Mouse (Mus musculus): ENCODE data around the gene Snap25. TPM values are rescaled to one million over a fixed set of nuclear protein-coding genes. Genes with fewer than 3 reads are reported as not detected.

Snap25 gene
- polyA plus RNA-seq, 1 experiment from 2014 or later = 39.4 TPM

DNA sequence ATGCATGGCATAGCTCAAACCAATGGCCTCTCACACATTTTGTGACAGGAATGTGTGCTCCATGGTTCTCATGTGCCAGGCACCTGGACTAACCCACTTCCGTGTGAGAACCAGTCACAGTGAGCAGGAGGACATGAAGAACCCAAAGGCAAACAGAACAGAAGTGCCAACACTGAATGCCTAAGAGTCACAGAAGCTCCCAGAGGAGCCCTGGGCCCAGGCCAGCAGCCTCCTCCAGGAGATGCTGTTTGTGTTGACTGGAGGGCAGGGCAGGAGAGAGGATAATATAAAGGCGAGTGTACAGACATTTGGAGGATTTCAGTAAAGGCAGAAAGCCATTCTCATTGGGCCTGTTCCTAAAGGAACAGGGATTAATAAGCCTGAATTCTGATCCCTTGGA lies 25.0 kb downstream of the Snap25 start:
- Histone ChIP-seq H3K4me3 (no peak overlapping the region), H3K4me1 (replicated peaks) (no peaks in the 10 kb centered on the region), H3K36me3 (no peaks in the 10 kb centered on the region), H3K27ac (no peak overlapping the region), H3K27me3 (ENCODE audit: insufficient read depth, poor library complexity, severe bottlenecking) (no peaks in the 10 kb centered on the region), H3K9me3 (peaks cover 9% of the 10 kb centered on the region; the same call in 1 of the 2 replicates)
- DNase-seq (ENCODE audit: low spot score) = no peak
- 89% methylated on average over 2 of the region's 2 CpGs for WGBS

DNA sequence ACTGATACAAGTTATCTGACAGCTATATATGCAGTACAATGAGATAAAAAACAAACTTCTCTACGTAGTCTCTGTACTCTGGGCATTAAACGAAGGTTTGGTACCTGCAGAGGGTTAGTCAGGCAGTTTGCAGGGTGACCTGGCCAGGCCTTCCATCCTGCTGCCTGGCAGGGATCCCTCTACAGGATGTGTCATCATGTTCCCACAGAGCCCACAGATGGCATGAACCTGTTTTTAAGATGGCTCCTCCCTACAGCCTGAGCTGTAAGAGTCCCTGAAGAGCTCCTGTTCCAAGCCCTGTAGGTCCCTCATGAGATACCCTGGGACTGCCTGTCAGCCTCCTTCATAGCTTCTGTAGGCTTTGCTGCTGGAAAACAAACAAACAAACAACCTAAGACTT lies 29.0 kb downstream of the Snap25 start:
- Histone ChIP-seq H3K27me3 (ENCODE audit: insufficient read depth, poor library complexity, severe bottlenecking) (no peaks in the 10 kb centered on the region), H3K27ac (no peak overlapping the region), H3K9me3 (peaks cover 9% of the 10 kb centered on the region; the same call in 1 of the 2 replicates), H3K36me3 (no peaks in the 10 kb centered on the region), H3K4me1 (replicated peaks) (peaks cover 6% of the 10 kb centered on the region; the same call in 1 of the 2 replicates), H3K4me3 (no peak overlapping the region)
- no peak for DNase-seq (ENCODE audit: low spot score)
- 75% methylated on average over 2 of the region's 2 CpGs for WGBS

DNA sequence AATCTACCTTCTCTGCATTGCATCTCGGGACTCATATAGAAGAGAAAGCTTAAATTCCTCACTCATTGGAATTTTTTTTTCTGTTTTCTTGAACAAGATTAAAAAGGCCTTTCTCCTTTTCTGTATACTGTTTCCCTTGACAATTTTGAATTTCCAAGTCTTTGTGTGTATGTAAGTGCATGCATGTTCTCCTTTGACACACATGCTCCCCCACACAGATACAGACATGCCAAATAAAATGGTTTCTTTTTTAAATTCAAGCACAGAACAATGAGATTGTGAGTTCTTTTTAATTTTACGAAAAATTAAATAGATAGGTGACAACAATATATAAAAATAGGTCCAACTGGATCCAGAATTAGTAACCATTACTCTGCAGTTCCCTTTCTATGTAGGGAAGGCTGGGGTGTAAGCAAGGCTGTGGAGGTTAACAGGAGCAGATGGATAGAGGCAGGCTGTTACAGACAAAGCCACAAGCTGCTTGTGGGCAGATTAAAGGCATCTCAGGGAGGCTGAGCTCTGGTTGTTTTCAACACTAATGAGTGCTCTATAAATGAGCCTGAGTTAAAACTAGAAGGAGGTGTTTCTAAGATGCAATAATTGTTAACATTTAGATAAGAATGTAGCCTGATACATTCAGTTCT lies 31.6 kb downstream of the Snap25 start:
- H3K27me3 ChIP-seq (ENCODE audit: insufficient read depth, poor library complexity, severe bottlenecking) = no peaks in the 10 kb centered on the region
- DNase-seq (ENCODE audit: low spot score) = no peak
- 84% methylated on average over 2 of the region's 2 CpGs for WGBS
- no peak overlapping the region for H3K4me3 ChIP-seq
- H3K9me3 ChIP-seq = peaks cover 6% of the 10 kb centered on the region; the same call in 1 of the 2 replicates
- H3K36me3 ChIP-seq = no peaks in the 10 kb centered on the region
- H3K4me1 ChIP-seq (replicated peaks) = peaks cover 15% of the 10 kb centered on the region
- peak overlapping the region; percentile 41; the same call in 1 of the 2 replicates for H3K27ac ChIP-seq

DNA sequence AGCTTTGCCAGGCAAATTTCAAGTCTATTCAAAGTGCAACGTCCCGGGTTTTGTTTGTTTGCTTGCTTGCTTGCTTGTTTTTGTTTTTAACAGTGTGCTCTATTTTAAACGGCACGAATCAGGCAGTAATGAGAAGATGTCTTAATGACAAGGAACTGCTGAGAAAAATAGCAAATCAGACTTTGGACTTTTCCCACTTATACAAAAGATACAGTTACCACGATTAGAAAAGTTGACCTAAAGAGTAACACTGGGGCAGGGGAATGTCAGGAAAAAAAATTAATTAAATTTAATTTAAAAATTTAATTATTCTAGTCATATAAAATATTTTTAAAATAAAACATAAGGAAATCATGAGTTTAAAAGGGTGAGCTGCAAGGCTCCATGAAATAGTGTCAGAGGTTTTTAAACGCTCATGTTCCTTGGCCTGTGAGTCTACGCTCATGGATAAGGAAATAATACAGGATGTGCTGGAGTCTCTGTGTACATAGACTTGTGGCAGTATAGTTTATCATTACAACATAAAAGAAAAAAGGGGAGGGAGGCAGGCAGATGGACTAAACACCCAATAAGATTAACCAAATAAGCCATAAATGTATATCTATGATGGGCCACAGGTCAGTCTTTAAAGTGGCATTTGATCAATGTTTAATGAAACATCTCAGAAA lies 32.2 kb downstream of the Snap25 start:
- Histone ChIP-seq H3K27ac (peak overlapping the region; percentile 26; the same call in 1 of the 2 replicates), H3K36me3 (no peaks in the 10 kb centered on the region), H3K4me3 (no peak overlapping the region), H3K4me1 (replicated peaks) (peaks cover 16% of the 10 kb centered on the region), H3K9me3 (no peaks in the 10 kb centered on the region), H3K27me3 (ENCODE audit: insufficient read depth, poor library complexity, severe bottlenecking) (no peaks in the 10 kb centered on the region)
- no peak for DNase-seq (ENCODE audit: low spot score)
- 75% methylated on average over 7 of the region's 7 CpGs for WGBS

DNA sequence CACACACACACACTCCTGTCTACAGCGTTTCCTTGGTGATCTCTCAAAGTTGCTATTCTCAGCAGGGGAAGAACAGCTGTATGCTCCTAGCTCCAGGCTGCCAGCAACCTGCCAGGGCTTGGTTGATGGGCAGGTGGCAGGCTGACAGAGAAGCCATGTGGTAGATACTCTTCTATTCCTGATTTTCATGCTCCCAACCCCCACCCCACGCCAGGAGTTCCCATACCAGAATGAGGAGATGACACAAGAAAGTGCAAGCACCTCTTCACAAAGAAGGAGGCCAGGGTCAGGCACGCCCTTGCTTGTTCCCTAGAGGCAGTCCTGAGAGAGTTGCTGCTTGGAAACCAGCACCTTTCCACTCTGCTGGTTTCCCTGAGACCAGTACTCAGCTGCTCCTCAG lies 40.4 kb downstream of the Snap25 start:
- no peaks in the 10 kb centered on the region for H3K36me3 ChIP-seq
- no peak overlapping the region for H3K4me3 ChIP-seq
- peak; percentile 42 for DNase-seq (ENCODE audit: low spot score)
- WGBS = 18% methylated on average over 3 of the region's 3 CpGs
- no peaks in the 10 kb centered on the region for H3K9me3 ChIP-seq
- H3K27me3 ChIP-seq (ENCODE audit: insufficient read depth, poor library complexity, severe bottlenecking) = no peaks in the 10 kb centered on the region
- H3K4me1 ChIP-seq (replicated peaks) = peaks cover 25% of the 10 kb centered on the region
- H3K27ac ChIP-seq = no peak overlapping the region; the same call in 1 of the 2 replicates

DNA sequence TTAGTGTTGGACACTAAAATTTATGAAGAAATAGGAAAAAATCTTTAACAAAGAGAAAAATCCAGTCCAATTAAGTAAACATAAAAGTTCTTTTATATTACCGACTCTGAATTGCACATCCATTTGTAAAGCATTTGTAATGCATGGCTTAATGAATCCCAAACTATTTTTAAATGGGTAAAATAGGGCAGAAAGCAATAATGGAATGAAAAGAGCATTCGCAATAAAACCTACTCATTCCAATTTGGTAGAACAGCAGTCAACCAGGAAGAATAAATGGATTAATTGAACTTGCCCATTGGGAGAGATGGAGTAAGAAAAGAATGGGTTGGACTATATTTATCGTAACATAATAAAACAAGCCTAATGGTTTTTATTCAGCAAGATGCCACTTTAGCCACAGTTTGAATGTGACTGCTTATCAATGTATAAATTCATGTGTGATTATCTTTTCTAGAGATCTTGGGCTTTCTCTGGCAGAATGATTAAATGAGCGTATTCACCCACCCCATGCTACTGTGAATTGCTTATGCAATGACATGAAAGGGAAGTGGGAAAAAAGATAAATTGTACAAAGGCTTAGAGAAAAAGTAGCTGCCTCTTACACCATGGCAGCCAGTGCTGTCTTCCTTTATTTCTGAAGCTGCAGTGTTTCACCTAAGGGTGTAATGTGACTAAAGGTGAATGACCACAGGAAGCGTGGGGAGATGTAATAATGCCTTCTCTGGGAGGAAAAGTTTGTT lies 45.7 kb downstream of the Snap25 start:
- no peaks in the 10 kb centered on the region for H3K36me3 ChIP-seq
- H3K4me1 ChIP-seq (replicated peaks) = peaks cover 5% of the 10 kb centered on the region; the same call in 1 of the 2 replicates
- H3K4me3 ChIP-seq = no peak overlapping the region
- H3K27me3 ChIP-seq (ENCODE audit: insufficient read depth, poor library complexity, severe bottlenecking) = no peaks in the 10 kb centered on the region
- H3K27ac ChIP-seq = no peak overlapping the region
- H3K9me3 ChIP-seq = no peaks in the 10 kb centered on the region
- WGBS = 87% methylated on average over 5 of the region's 5 CpGs
- no peak for DNase-seq (ENCODE audit: low spot score)

DNA sequence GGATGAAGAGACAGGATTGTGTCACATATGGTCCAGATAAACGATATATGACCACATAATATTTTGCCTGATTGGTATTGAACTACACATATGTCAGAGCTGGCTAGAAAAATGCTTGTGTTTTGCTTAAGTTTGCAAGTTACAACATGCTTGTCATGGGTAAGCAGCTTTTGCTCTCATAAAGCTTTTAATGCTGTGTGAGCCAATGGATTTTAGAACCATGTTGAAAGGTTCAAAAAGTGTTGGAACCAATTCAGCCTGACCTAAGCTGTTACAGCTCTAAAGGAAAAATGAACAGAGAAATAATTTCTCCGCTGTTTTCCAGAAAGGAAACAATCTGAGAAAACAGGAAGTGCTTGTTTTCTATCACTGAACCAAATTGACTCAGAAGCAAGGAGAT lies 64.9 kb downstream of the Snap25 start:
- Histone ChIP-seq H3K36me3 (no peaks in the 10 kb centered on the region; the same call in 1 of the 2 replicates), H3K27me3 (ENCODE audit: insufficient read depth, poor library complexity, severe bottlenecking) (no peaks in the 10 kb centered on the region), H3K27ac (no peak overlapping the region)

DNA sequence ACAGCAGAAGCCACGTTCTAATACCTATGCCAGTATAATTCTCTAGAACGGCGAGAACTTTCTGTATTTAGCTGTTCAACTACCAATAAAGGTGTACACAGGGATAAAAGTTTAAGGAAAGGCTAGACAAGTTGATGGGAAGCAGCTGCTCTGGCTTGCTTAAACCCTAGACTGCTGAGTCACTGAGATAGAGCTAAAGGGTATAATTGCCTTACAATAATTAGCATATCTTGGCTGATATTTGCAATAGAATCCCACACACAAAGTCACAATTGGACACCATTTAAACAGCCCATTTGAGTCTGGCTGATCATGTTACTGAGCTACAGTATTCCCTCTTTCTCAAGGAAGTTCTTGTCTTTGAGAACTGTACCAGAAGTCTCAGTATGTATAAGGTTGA lies 65.4 kb downstream of the Snap25 start:
- H3K4me1 ChIP-seq (replicated peaks) = no peaks in the 10 kb centered on the region; the same call in 1 of the 2 replicates
- no peaks in the 10 kb centered on the region for H3K9me3 ChIP-seq
- no peak overlapping the region for H3K27ac ChIP-seq
- no peaks in the 10 kb centered on the region; the same call in 1 of the 2 replicates for H3K36me3 ChIP-seq
- no peak overlapping the region for H3K4me3 ChIP-seq
- no peaks in the 10 kb centered on the region for H3K27me3 ChIP-seq (ENCODE audit: insufficient read depth, poor library complexity, severe bottlenecking)
- WGBS = 95% methylated on average over 3 of the region's 3 CpGs
- no peak for DNase-seq (ENCODE audit: low spot score)

More for the DNA sequence above, 64.9 kb downstream of the Snap25 start:
- no peak for DNase-seq (ENCODE audit: low spot score)
- Histone ChIP-seq H3K4me1 (replicated peaks) (no peaks in the 10 kb centered on the region; the same call in 1 of the 2 replicates), H3K4me3 (no peak overlapping the region), H3K9me3 (no peaks in the 10 kb centered on the region)
- 86% methylated on average over 2 of the region's 2 CpGs for WGBS

DNA sequence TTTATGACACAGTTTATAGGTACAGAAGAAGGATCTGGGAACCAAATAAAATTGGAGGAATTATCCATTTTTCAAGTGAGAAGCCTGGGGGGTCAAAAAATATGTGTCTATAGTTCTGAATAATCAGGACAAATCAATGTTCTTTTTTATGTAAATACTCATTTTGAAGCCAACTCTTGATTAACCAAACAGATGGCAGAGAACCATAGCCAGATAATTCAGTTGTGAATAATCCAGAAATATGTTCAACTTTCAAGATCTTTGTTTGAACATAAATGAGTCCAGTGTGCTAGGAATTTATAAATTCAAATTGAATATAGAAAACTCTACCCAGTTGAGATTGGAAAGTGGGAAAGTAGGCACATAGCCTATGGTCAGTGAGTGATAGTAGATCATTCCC lies 67.0 kb downstream of the Snap25 start:
- DNase-seq (ENCODE audit: low spot score) = no peak

DNA sequence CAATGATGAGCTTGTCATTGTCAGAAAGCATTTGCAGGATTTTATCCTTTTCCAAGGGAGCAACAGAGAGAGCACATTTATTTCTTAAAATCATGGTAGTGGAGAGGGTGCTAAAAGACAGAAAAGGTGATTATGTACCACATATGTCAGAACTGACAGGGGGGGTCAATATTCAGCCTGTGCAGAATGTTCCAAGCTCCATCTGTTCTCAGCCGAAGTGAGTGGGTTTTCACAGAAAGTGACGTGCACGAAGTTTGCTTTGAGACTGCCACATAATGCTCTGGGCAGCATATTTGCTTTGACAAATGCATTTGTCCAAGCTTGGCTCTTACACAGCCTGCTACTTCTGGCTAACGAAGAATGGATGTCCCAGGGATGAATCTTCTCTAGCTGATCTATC lies 71.1 kb downstream of the Snap25 start:
- 86% methylated on average over 4 of the region's 4 CpGs for WGBS
- H3K27ac ChIP-seq = no peak overlapping the region
- no peak for DNase-seq (ENCODE audit: low spot score)
- H3K4me1 ChIP-seq (replicated peaks) = no peaks in the 10 kb centered on the region; the same call in 1 of the 2 replicates
- H3K4me3 ChIP-seq = no peak overlapping the region
- no peaks in the 10 kb centered on the region for H3K9me3 ChIP-seq
- H3K36me3 ChIP-seq = no peaks in the 10 kb centered on the region; the same call in 1 of the 2 replicates
- H3K27me3 ChIP-seq (ENCODE audit: insufficient read depth, poor library complexity, severe bottlenecking) = no peaks in the 10 kb centered on the region

More for the DNA sequence above, 67.0 kb downstream of the Snap25 start:
- Histone ChIP-seq H3K27me3 (ENCODE audit: insufficient read depth, poor library complexity, severe bottlenecking) (no peaks in the 10 kb centered on the region), H3K27ac (no peak overlapping the region), H3K36me3 (no peaks in the 10 kb centered on the region; the same call in 1 of the 2 replicates), H3K9me3 (no peaks in the 10 kb centered on the region), H3K4me1 (replicated peaks) (no peaks in the 10 kb centered on the region; the same call in 1 of the 2 replicates), H3K4me3 (no peak overlapping the region)

DNA sequence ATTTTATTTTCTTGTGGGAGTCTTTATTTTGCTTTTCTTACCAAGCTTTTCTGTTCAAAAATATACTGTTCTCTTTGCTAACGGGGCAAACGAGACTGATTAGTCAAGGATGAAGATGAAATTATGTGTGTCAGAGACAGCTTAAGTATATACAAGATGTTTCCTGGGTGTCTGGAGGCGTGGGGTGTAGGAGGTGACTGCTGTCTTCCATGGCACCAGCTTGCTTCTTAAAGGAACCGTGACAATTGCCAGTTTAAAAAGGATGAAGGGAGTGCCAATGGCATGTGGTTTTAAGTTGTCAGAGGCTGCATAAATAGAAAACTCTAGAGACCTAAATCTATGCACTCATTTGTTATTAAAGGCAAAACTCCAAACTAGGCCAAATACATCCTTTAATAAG lies 75.1 kb downstream of the Snap25 start:
- DNase-seq (ENCODE audit: low spot score) = no peak
- WGBS = 68% methylated on average over 4 of the region's 4 CpGs
- H3K4me3 ChIP-seq = no peak overlapping the region

DNA sequence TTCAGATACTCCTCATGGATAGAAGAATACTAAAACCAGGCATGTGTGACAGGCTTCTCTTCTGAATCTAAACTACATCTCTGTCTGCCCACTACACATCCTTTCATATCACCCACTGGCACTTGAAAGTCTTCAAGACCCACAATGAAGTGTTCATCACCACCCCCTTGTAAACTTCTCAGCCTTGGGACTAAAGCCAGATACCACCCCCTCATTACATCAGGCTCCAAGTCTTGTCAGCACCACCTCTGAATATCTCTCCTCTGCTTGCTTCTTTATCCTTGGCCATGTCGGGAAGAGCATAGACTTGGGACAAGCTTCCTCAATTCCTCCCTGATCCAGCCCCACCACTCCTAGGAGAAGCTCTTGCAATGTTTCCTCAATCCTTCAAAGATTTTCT lies 83.3 kb downstream of the Snap25 start:
- WGBS = 91% methylated on average over 1 of the region's 1 CpGs
- no peak for DNase-seq (ENCODE audit: low spot score)
- no peaks in the 10 kb centered on the region for H3K36me3 ChIP-seq
- H3K27me3 ChIP-seq (ENCODE audit: insufficient read depth, poor library complexity, severe bottlenecking) = no peaks in the 10 kb centered on the region
- no peaks in the 10 kb centered on the region for H3K9me3 ChIP-seq
- H3K4me3 ChIP-seq = no peak overlapping the region
- H3K27ac ChIP-seq = no peak overlapping the region
- H3K4me1 ChIP-seq (replicated peaks) = no peaks in the 10 kb centered on the region

More for the DNA sequence above, 75.1 kb downstream of the Snap25 start:
- no peaks in the 10 kb centered on the region for H3K9me3 ChIP-seq
- H3K27ac ChIP-seq = no peak overlapping the region
- no peaks in the 10 kb centered on the region for H3K4me1 ChIP-seq (replicated peaks)
- no peaks in the 10 kb centered on the region for H3K27me3 ChIP-seq (ENCODE audit: insufficient read depth, poor library complexity, severe bottlenecking)
- no peaks in the 10 kb centered on the region for H3K36me3 ChIP-seq
